Mouse (Mus musculus) heart, adult 11 months (tissue): ENCODE results near the gene Gm20931.
"Not testable (repeated sequence)": the region's sequence is repeated elsewhere in the genome, so short reads cannot be mapped to it uniquely, and the experiment has no call there.

Source experiments
- DNase-seq: peaks from one replicate; pipeline ENCODE4 v3.0.0; 2022

Gene Gm20931

GRCm38 (mm10) chrY:55213420-55213819, at the start of gene Gm20931:
Gene Gm20931, plus strand, starts transcription at chrY:55213720.
- DNase-seq: not testable (repeated sequence)
